Mouse (Mus musculus): Measurements from ENCODE around the gene Armc9. TPM values are rescaled to one million over a fixed set of nuclear protein-coding genes. Genes with fewer than 3 reads are reported as not detected.

Armc9 gene
- total and polyA plus RNA-seq, 2 experiments from 2014 or later = 1.5 to 5.1 TPM

DNA sequence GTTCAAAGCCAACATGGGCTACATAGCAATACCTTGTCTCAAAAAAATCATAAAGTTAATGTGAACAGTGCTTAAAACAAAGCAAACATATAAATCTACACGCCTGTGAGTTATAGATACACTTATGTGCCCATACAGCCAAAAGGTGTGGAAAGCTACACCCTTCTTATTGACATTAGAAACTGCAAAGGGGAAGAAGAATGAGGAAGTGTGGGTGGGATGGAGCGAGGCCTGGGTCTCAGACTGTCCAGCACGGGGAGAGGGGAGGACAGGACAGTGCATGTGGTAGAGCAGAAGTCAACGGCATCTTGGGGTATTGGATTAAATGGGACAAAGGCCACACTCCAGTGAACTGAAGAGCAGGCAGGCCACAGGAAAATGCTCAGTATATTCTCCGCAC is 61.8 kb downstream of the Armc9 start:
- WGBS = 81% methylated on average over 5 of the region's 5 CpGs
- H3K4me1 ChIP-seq (ENCODE audit: control insufficient read depth, insufficient read depth) = no peaks in the 10 kb centered on the region
- DNase-seq (ENCODE audit: low spot score) (no peak), ATAC-seq (ENCODE audit: insufficient read depth, low read depth) (no peak)
- no peak overlapping the region for H3K4me2 ChIP-seq (ENCODE audit: low read depth, low read length)
- no peak overlapping the region for H3K27ac ChIP-seq (ENCODE audit: low read depth)
- H3K36me3 ChIP-seq (replicated peaks; ENCODE audit: control insufficient read depth, insufficient read depth, low read length) = peaks cover 4% of the 10 kb centered on the region; the same call in 1 of the 2 replicates
- TF ChIP-seq EP300 (IDR thresholded peaks at IDR 0.05; ENCODE audit: low read depth) = no peak
- no peak for TF ChIP-seq CTCF (IDR thresholded peaks at IDR 0.05; ENCODE audit: low read depth)
- no peak overlapping the region for H3K9ac ChIP-seq (replicated peaks; ENCODE audit: low read depth, low read length)
- H3K27me3 ChIP-seq (ENCODE audit: control insufficient read depth, insufficient read depth, low read length) = no peaks in the 10 kb centered on the region
- H3K9me3 ChIP-seq (replicated peaks; ENCODE audit: control insufficient read depth, low read length) = no peaks in the 10 kb centered on the region; the same call in 1 of the 2 replicates
- H3K4me3 ChIP-seq (ENCODE audit: low read depth, low read length) = no peak overlapping the region

DNA sequence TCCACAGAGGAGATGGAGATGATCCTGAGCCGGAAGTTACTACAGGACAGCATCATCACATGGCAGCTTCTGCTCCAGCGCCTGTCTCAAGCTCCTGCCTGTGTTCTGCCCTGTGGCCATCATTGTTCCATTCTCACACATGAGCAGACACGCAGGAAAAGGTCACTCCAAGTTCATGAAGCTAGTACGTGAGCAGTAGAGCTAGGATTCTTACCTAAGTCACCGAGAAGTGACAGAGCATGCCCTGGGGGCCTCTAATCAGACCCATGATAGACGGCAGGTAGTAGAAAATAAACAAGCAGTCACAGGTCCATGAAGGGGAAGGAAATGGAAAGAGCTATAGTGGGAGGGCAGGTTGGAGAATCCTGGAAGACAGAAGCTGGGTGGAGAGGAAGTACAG is 63.4 kb downstream of the Armc9 start:
- no peak overlapping the region for H3K9ac ChIP-seq (replicated peaks; ENCODE audit: low read depth, low read length)
- TF ChIP-seq EP300 (IDR thresholded peaks at IDR 0.05; ENCODE audit: low read depth) (no peak), CTCF (IDR thresholded peaks at IDR 0.05; ENCODE audit: low read depth) (no peak)
- WGBS = 50% methylated on average over 6 of the region's 6 CpGs
- H3K4me1 ChIP-seq (ENCODE audit: control insufficient read depth, insufficient read depth) = no peaks in the 10 kb centered on the region
- no peak overlapping the region for H3K4me2 ChIP-seq (ENCODE audit: low read depth, low read length)
- peaks cover 4% of the 10 kb centered on the region; the same call in 1 of the 2 replicates for H3K36me3 ChIP-seq (replicated peaks; ENCODE audit: control insufficient read depth, insufficient read depth, low read length)
- no peaks in the 10 kb centered on the region; the same call in 1 of the 2 replicates for H3K9me3 ChIP-seq (replicated peaks; ENCODE audit: control insufficient read depth, low read length)
- DNase-seq (ENCODE audit: low spot score) (no peak), ATAC-seq (ENCODE audit: insufficient read depth, low read depth) (no peak)
- no peak overlapping the region for H3K4me3 ChIP-seq (ENCODE audit: low read depth, low read length)
- no peaks in the 10 kb centered on the region for H3K27me3 ChIP-seq (ENCODE audit: control insufficient read depth, insufficient read depth, low read length)
- H3K27ac ChIP-seq (ENCODE audit: low read depth) = no peak overlapping the region

DNA sequence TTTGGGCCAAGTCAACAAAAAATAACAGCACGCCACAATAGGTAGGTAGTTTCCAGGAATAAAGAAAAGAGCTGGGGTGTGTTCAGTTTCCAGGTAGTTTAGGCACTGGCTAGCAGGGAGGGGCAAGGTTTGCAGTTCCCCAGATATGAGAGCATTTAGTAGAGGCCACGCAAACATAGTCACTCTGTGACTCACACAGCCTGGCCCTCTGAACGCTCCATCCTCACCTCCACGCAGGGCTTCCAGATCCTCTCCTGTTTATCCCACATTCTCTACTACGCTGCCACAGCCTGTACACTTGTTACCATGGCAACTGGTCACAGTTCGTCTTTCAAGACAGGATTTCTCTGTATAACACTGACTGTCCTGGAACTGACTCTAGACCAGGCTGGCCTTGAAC is 70.6 kb downstream of the Armc9 start:
- H3K27ac ChIP-seq (ENCODE audit: low read depth) = no peak overlapping the region
- no peak overlapping the region for H3K4me3 ChIP-seq (ENCODE audit: low read depth, low read length)
- no peaks in the 10 kb centered on the region for H3K27me3 ChIP-seq (ENCODE audit: control insufficient read depth, insufficient read depth, low read length)
- H3K36me3 ChIP-seq (replicated peaks; ENCODE audit: control insufficient read depth, insufficient read depth, low read length) = no peaks in the 10 kb centered on the region
- DNase-seq (ENCODE audit: low spot score) (no peak), ATAC-seq (ENCODE audit: insufficient read depth, low read depth) (no peak)
- 86% methylated on average over 6 of the region's 6 CpGs for WGBS
- no peaks in the 10 kb centered on the region for H3K4me1 ChIP-seq (ENCODE audit: control insufficient read depth, insufficient read depth)
- no peaks in the 10 kb centered on the region for H3K9me3 ChIP-seq (replicated peaks; ENCODE audit: control insufficient read depth, low read length)
- no peak overlapping the region for H3K4me2 ChIP-seq (ENCODE audit: low read depth, low read length)
- TF ChIP-seq EP300 (IDR thresholded peaks at IDR 0.05; ENCODE audit: low read depth) = no peak
- no peak for TF ChIP-seq CTCF (IDR thresholded peaks at IDR 0.05; ENCODE audit: low read depth)
- no peak overlapping the region for H3K9ac ChIP-seq (replicated peaks; ENCODE audit: low read depth, low read length)

DNA sequence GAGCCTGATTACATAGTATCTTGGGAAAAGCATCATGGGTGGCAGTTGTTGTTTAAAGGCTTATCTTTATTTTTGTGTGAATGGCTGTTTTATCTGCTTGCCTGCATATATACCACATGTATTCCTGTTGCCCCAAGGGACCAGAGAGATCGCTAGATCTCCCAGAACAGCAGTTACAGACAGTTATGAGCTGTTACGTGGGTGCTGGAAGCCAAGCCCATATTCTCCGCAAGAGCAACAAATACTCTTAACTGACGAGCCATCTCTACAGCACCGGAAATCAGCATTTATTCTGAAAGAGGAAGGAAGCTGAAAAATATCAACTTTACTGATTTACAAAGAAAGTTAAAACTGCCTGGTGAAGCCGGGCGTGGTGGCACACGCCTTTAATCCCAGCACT is 74.1 kb downstream of the Armc9 start:
- ATAC-seq (ENCODE audit: insufficient read depth, low read depth) (no peak), DNase-seq (ENCODE audit: low spot score) (no peak)
- no peaks in the 10 kb centered on the region for H3K4me1 ChIP-seq (ENCODE audit: control insufficient read depth, insufficient read depth)
- H3K36me3 ChIP-seq (replicated peaks; ENCODE audit: control insufficient read depth, insufficient read depth, low read length) = no peaks in the 10 kb centered on the region
- WGBS = 79% methylated on average over 8 of the region's 8 CpGs
- H3K9me3 ChIP-seq (replicated peaks; ENCODE audit: control insufficient read depth, low read length) = no peaks in the 10 kb centered on the region
- no peak overlapping the region for H3K4me3 ChIP-seq (ENCODE audit: low read depth, low read length)
- H3K4me2 ChIP-seq (ENCODE audit: low read depth, low read length) = no peak overlapping the region
- H3K27me3 ChIP-seq (ENCODE audit: control insufficient read depth, insufficient read depth, low read length) = no peaks in the 10 kb centered on the region
- TF ChIP-seq CTCF (IDR thresholded peaks at IDR 0.05; ENCODE audit: low read depth) (no peak), EP300 (IDR thresholded peaks at IDR 0.05; ENCODE audit: low read depth) (no peak)
- no peak overlapping the region for H3K9ac ChIP-seq (replicated peaks; ENCODE audit: low read depth, low read length)
- no peak overlapping the region for H3K27ac ChIP-seq (ENCODE audit: low read depth)

DNA sequence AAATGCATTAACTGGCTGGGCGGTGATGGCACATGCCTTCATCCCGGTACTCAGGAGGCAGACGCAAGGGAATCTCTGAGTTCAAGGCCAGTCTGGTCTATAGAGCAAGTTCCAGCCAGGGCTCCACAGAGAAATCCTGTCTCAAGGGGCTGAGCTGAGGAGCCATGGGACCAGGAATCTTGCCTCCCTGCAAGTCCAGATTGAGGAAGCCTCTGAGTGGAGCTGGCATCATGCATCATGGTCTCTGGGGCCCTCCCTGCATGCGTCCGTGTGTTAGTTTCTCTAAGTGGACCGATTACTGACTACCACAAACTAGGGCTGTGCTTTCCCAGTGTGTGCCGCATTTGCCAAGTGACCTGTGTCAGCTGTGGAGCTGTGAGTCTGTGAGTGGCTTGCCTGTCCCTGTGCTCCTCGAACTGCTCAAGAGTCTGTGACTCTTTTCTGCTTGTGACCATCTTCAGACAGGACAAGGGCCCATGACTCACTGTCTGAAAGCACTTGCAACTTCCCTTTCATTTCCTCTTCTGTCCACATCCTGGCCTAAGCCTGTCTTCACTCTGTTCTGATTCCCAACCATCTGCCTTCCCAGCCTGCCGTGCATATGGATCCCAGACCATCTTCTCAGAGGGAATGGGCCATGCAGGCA is 74.7 kb downstream of the Armc9 start:
- DNase-seq (ENCODE audit: low spot score) = no peak

DNA sequence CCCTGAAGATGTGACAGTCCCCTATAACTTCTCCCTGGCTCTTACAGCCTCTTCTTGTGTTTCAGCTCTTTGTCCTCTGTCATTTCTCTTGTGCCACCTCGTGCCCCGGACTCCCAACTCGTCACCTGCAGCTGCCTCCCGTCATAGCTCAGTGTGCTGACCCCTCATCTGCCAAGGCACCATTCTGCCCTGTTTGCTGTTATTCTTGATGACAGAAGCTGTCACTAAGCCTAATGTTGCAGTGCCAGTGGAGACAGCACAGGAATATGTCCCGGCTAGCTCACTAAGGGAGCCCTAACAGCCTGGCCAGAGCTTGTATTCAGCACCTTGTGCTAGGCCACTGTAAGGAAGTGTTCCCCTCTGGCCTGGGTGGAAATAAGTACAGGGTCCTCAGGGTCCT is 78.1 kb downstream of the Armc9 start:
- TF ChIP-seq EP300 (IDR thresholded peaks at IDR 0.05; ENCODE audit: low read depth) (no peak), CTCF (IDR thresholded peaks at IDR 0.05; ENCODE audit: low read depth) (no peak)
- Histone ChIP-seq H3K36me3 (replicated peaks; ENCODE audit: control insufficient read depth, insufficient read depth, low read length) (no peaks in the 10 kb centered on the region), H3K4me2 (ENCODE audit: low read depth, low read length) (no peak overlapping the region), H3K4me1 (ENCODE audit: control insufficient read depth, insufficient read depth) (no peaks in the 10 kb centered on the region), H3K4me3 (ENCODE audit: low read depth, low read length) (no peak overlapping the region), H3K27ac (ENCODE audit: low read depth) (no peak overlapping the region), H3K27me3 (ENCODE audit: control insufficient read depth, insufficient read depth, low read length) (no peaks in the 10 kb centered on the region), H3K9me3 (replicated peaks; ENCODE audit: control insufficient read depth, low read length) (no peaks in the 10 kb centered on the region), H3K9ac (replicated peaks; ENCODE audit: low read depth, low read length) (no peak overlapping the region)
- ATAC-seq (ENCODE audit: insufficient read depth, low read depth) = peak; percentile 78
- DNase-seq (ENCODE audit: low spot score) = peak; percentile 23
- 39% methylated on average over 5 of the region's 5 CpGs for WGBS

More for the DNA sequence above, 74.7 kb downstream of the Armc9 start:
- ATAC-seq (ENCODE audit: insufficient read depth, low read depth) = no peak
- Histone ChIP-seq H3K36me3 (replicated peaks; ENCODE audit: control insufficient read depth, insufficient read depth, low read length) (no peaks in the 10 kb centered on the region), H3K4me2 (ENCODE audit: low read depth, low read length) (no peak overlapping the region), H3K27ac (ENCODE audit: low read depth) (no peak overlapping the region), H3K4me1 (ENCODE audit: control insufficient read depth, insufficient read depth) (no peaks in the 10 kb centered on the region), H3K9me3 (replicated peaks; ENCODE audit: control insufficient read depth, low read length) (no peaks in the 10 kb centered on the region), H3K27me3 (ENCODE audit: control insufficient read depth, insufficient read depth, low read length) (no peaks in the 10 kb centered on the region), H3K9ac (replicated peaks; ENCODE audit: low read depth, low read length) (no peak overlapping the region), H3K4me3 (ENCODE audit: low read depth, low read length) (no peak overlapping the region)
- no peak for TF ChIP-seq EP300 (IDR thresholded peaks at IDR 0.05; ENCODE audit: low read depth)
- no peak for TF ChIP-seq CTCF (IDR thresholded peaks at IDR 0.05; ENCODE audit: low read depth)
- 73% methylated on average over 9 of the region's 9 CpGs for WGBS
